Mouse (Mus musculus) stomach, postnatal 0 days (tissue): ENCODE measurements around the gene Ccdc83.

Experiments used
- CTCF ChIP-seq: IDR thresholded peaks from 2 replicates; pipeline ENCODE4 v1.5.1; 2016; ENCODE audit warnings: antibody characterized with exemption, low read depth, mild to moderate bottlenecking, moderate library complexity
- EP300 ChIP-seq: optimal IDR thresholded peaks from 2 replicates; pipeline ENCODE3; 2016; ENCODE audit warnings: antibody characterized with exemption

DNA sequence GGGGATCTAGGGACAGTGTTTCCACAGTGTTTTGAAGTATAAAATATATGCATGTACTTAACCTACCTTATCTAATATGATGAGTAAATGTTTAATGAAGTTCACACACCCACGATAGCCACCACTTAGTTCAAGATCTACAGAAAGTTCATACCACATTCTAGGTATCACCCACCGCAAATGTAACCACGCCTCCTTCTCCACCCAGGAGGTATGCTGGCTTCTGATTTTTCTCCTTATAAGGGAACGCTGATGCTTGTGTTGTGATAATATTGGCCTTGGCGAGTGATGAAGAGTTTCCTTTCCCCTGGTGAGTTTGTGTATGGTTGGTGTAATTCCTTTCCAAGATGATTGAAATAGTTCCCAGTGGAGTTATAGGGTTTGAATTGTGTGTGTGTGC, 47.5 kb downstream of the Ccdc83 start:
- TF ChIP-seq CTCF (no peak), EP300 (no peak)
